8 mouse cellular contexts compared by ENCODE assay signal in genomic region chr13:99444880-99445279, GRCm38 (mm10).
A peak's percentile ranks its signal among the peaks of the same experiment; 100 is the strongest.
DNase-seq lines count a peak whose midpoint lies in the region; ATAC-seq lines count a peak whose summit lies in the region.

No protein-coding gene starts in this region.

- H3K4me1 ChIP-seq in embryonic facial prominence, embryonic 14.5 days (ENCODE audit: control insufficient read depth, insufficient read depth, low read length) = peaks cover 54% of the 10 kb centered on the region
- peaks cover 15% of the 10 kb centered on the region for H3K4me1 ChIP-seq in lung, embryonic 16.5 days (replicated peaks; ENCODE audit: control insufficient read depth, insufficient read depth, low read length)

- WGBS in embryonic facial prominence, embryonic 14.5 days = 8% methylated on average over 6 of the region's 6 CpGs
- 4% methylated on average over 6 of the region's 6 CpGs for WGBS in lung, embryonic 16.5 days

- no peaks in the 10 kb centered on the region for H3K27me3 ChIP-seq in embryonic facial prominence, embryonic 14.5 days (replicated peaks; ENCODE audit: control insufficient read depth, insufficient read depth, low read length)
- H3K27me3 ChIP-seq in lung, embryonic 16.5 days (ENCODE audit: control insufficient read depth, insufficient read depth, low read depth, low read length) = no peaks in the 10 kb centered on the region

- no peak overlapping the region for H3K4me2 ChIP-seq in embryonic facial prominence, embryonic 14.5 days (ENCODE audit: low read depth, low read length)
- H3K4me2 ChIP-seq in lung, embryonic 16.5 days (ENCODE audit: low read depth, low read length) = no peak overlapping the region

- H3K4me3 ChIP-seq in embryonic facial prominence, embryonic 14.5 days (ENCODE audit: low read depth, low read length) = no peak overlapping the region
- H3K4me3 ChIP-seq in lung, embryonic 16.5 days (ENCODE audit: low read length) = no peak overlapping the region

- DNase-seq in kidney, postnatal 4 days = peak; percentile 55 to 62
- no peak for DNase-seq in kidney, adult 9 months
- peak; percentile 73 for DNase-seq in embryonic facial prominence, embryonic 14.5 days (ENCODE audit: low spot score)
- DNase-seq in retina, postnatal 1 day = peak; percentile 92
- DNase-seq in left cerebral cortex, postnatal 4 days = no peak
- DNase-seq in spleen, adult 18-20 months = no peak
- no peak for DNase-seq in thymus, postnatal 0 days (ENCODE audit: low spot score)

- H3K36me3 ChIP-seq in embryonic facial prominence, embryonic 14.5 days (ENCODE audit: control insufficient read depth, insufficient read depth, low read length) = peaks cover 17% of the 10 kb centered on the region
- H3K36me3 ChIP-seq in lung, embryonic 16.5 days (ENCODE audit: control insufficient read depth, insufficient read depth, low read length) = no peaks in the 10 kb centered on the region

- no peak overlapping the region for H3K9ac ChIP-seq in embryonic facial prominence, embryonic 14.5 days (ENCODE audit: low read depth, low read length)
- no peak overlapping the region for H3K9ac ChIP-seq in lung, embryonic 16.5 days (ENCODE audit: low read length)

- no peak overlapping the region for H3K27ac ChIP-seq in embryonic facial prominence, embryonic 14.5 days (replicated peaks; ENCODE audit: low read depth, low read length)
- no peak overlapping the region for H3K27ac ChIP-seq in lung, embryonic 16.5 days (ENCODE audit: low read length)

- peak; percentile 26; the same call in 1 of the 2 replicates for ATAC-seq in embryonic facial prominence, embryonic 14.5 days (ENCODE audit: low read depth)
- peak; percentile 41; the same call in 1 of the 2 replicates for ATAC-seq in lung, embryonic 16.5 days (ENCODE audit: low read depth)

- intact Hi-C loops in left cerebral cortex, postnatal 4 days (cut with DNase I) = no loop called here

- no peaks in the 10 kb centered on the region for H3K9me3 ChIP-seq in embryonic facial prominence, embryonic 14.5 days (ENCODE audit: control insufficient read depth, low read length)
- no peaks in the 10 kb centered on the region for H3K9me3 ChIP-seq in lung, embryonic 16.5 days (ENCODE audit: control insufficient read depth, low read length)

Comparison
In these comparisons a context has a peak if more than half of its experiments do, and no peak if none do; other contexts are left out.
1. DNase-seq: peak in kidney, postnatal 4 days (2 of 2), embryonic facial prominence, embryonic 14.5 days (single experiment) and retina, postnatal 1 day (single experiment); none in kidney, adult 9 months (single experiment), left cerebral cortex, postnatal 4 days (single experiment), spleen, adult 18-20 months (0 of 2) and thymus, postnatal 0 days (single experiment).